Mouse (Mus musculus) CH12.LX (cell line): Measurements from ENCODE around the gene Fpr-rs4. TPM values are rescaled to one million over a fixed set of nuclear protein-coding genes. Genes with fewer than 3 reads are reported as not detected.

Experiments
- DNase-seq: peaks from one replicate; pipeline ENCODE4 v3.0.0-alpha.2; 2013; ENCODE audit errors: extremely low read depth
- H3K27ac ChIP-seq: 2 replicates; pipeline ENCODE4 v1.5.1; 2012; ENCODE audit warnings: low read depth, mild to moderate bottlenecking, control low read depth, moderate library complexity; ENCODE audit not compliant: insufficient read depth
- H3K27me3 ChIP-seq: replicated peaks from 2 replicates; pipeline ENCODE3; 2012; ENCODE audit warnings: inconsistent platforms
- H3K36me3 ChIP-seq, 2 experiments: replicated peaks in 1 of 2; 2 replicates each; pipeline versions ENCODE3 to v1.6.1; 2012; ENCODE audit warnings: inconsistent platforms in 1 of 2, low read length in 1 of 2, mild to moderate bottlenecking in 1 of 2, mixed read lengths in 1 of 2, moderate library complexity in 1 of 2; ENCODE audit not compliant: control insufficient read depth in 1 of 2, insufficient read depth in 1 of 2
- H3K4me1 ChIP-seq, 2 experiments: 2 replicates each; pipeline ENCODE4 v1.6.1; 2012; ENCODE audit warnings: inconsistent platforms in 1 of 2, moderate library complexity in 1 of 2; ENCODE audit not compliant: insufficient read depth in 2 of 2, control insufficient read depth in 1 of 2
- H3K4me2 ChIP-seq: 2 replicates; pipeline ENCODE4 v1.6.1; 2012; ENCODE audit warnings: low read depth, mild to moderate bottlenecking, control low read depth; ENCODE audit not compliant: poor library complexity, insufficient read depth, severe bottlenecking
- H3K4me3 ChIP-seq, 3 experiments: fragments of 150-350 bp in 1 of 3; sonication (generic) in 1 of 3; replicated peaks in 1 of 3; 2 replicates each; pipeline versions ENCODE3 to v1.5.1; 2011 to 2012; ENCODE audit warnings: low read depth in 2 of 3, low read length in 2 of 3, mild to moderate bottlenecking in 2 of 3, moderate library complexity in 2 of 3, control low read depth in 1 of 3, improper control_type of control experiment in 1 of 3, inconsistent platforms in 1 of 3, mixed read lengths in 1 of 3; ENCODE audit not compliant: poor library complexity in 1 of 3
- H3K79me2 ChIP-seq: replicated peaks from 2 replicates; pipeline ENCODE4 v1.6.1; 2012; ENCODE audit warnings: mild to moderate bottlenecking, moderate library complexity; ENCODE audit not compliant: control insufficient read depth, poor library complexity, insufficient read depth, severe bottlenecking; ENCODE audit errors: extremely low read depth
- H3K9ac ChIP-seq: 2 replicates; pipeline ENCODE4 v1.6.1; 2012; ENCODE audit warnings: low read depth, mild to moderate bottlenecking, control low read depth, moderate library complexity; ENCODE audit not compliant: insufficient read depth
- H3K9me3 ChIP-seq: replicated peaks from 2 replicates; pipeline ENCODE3; 2012; ENCODE audit warnings: low read length, inconsistent platforms, mixed read lengths
- CHD1 ChIP-seq: IDR thresholded peaks from 2 replicates; pipeline ENCODE4 v1.6.1; 2012; ENCODE audit warnings: low read depth, low read length, improper control_type of control experiment, inconsistent platforms
- JUND ChIP-seq: conservative IDR thresholded peaks from 2 replicates; pipeline ENCODE4 v1.6.1; 2011; ENCODE audit warnings: low read depth, low read length, improper control_type of control experiment
- NRF1 ChIP-seq: IDR thresholded peaks from 2 replicates; pipeline ENCODE4 v1.6.1; 2014; ENCODE audit warnings: low read depth, mild to moderate bottlenecking, inconsistent platforms, low read length, improper control_type of control experiment, moderate library complexity
- USF2 ChIP-seq: conservative IDR thresholded peaks from 2 replicates; pipeline ENCODE4 v1.6.1; 2011; ENCODE audit warnings: low read depth, low read length, improper control_type of control experiment
- ZNF384 ChIP-seq: IDR thresholded peaks from 2 replicates; pipeline ENCODE4 v1.6.1; 2012; ENCODE audit warnings: low read depth, low read length, improper control_type of control experiment, inconsistent platforms
- dilution Hi-C: fragments of 300-500 bp; cut with MboI; formaldehyde crosslinking; loops from 2 replicates; pipeline ENCODE4 v1.14.3; 2020; ENCODE audit warnings: low sequenced_read_pairs; ENCODE audit not compliant: extremely low pct_unique_long_range_greater_than_20kb, extremely low pct_ligation_motif_present
- in situ Hi-C: fragments of 300-500 bp; cut with MboI; formaldehyde crosslinking; loops from 3 replicates; pipeline ENCODE4 v1.14.3; 2019; ENCODE audit warnings: low sequenced_read_pairs, low pct_ligation_motif_present, low pct_unique_long_range_greater_than_20kb, mixed read lengths
- polyA plus RNA-seq: library from polyadenylated mRNA; unstranded; fragments of >175 nt; gene quantifications from 2 replicates; pipeline ENCODE4 v1.2.1, GENCODE M21; 2012; ENCODE audit warnings: low read depth; ENCODE audit not compliant: insufficient read length
- total RNA-seq, 2 experiments: library from RNA; depleted of rRNA; stranded (reverse); fragments of 300-350 nt in 1 of 2; fragments of >200 nt in 1 of 2; gene quantifications; 2 replicates each; pipeline ENCODE4 v1.2.3; 2012 to 2014

Fpr-rs4 gene
- total and polyA plus RNA-seq, 3 experiments, result not detected

DNA sequence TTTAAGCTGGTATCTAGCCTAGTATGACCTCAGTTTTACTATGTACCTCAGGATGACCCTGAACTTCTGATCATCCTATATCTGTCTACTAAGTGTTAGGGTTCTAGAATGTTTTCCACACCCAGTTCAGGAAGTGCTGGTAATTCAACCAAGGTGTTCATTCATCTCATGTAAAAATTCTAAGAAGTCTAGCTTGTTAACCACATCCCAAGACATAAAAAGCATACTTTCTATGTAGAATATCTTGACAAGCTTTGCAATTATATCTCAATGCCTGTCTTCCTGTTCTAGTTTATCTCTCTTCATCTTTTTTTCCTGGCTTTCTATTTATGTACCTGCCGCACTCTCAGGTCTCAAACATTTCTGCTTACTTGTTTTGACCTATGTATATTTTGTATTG lies 16.8 kb upstream of the Fpr-rs4 start:
- H3K9ac ChIP-seq, result no peak overlapping the region
- no peak for TF ChIP-seq ZNF384
- TF ChIP-seq, all 38 proteins: peak for 0
- dilution Hi-C loops (no loop called here), in situ Hi-C loops (no loop called here)
- no peak for DNase-seq
- H3K4me1 ChIP-seq, result no peaks in the 10 kb centered on the region
- no peaks in the 10 kb centered on the region for H3K9me3 ChIP-seq
- no peaks in the 10 kb centered on the region for H3K27me3 ChIP-seq
- H3K4me2 ChIP-seq, result no peak overlapping the region
- H3K36me3 ChIP-seq, result no peaks in the 10 kb centered on the region
- no peak overlapping the region for H3K27ac ChIP-seq
- H3K4me3 ChIP-seq, result no peak overlapping the region
- no peaks in the 10 kb centered on the region for H3K79me2 ChIP-seq

DNA sequence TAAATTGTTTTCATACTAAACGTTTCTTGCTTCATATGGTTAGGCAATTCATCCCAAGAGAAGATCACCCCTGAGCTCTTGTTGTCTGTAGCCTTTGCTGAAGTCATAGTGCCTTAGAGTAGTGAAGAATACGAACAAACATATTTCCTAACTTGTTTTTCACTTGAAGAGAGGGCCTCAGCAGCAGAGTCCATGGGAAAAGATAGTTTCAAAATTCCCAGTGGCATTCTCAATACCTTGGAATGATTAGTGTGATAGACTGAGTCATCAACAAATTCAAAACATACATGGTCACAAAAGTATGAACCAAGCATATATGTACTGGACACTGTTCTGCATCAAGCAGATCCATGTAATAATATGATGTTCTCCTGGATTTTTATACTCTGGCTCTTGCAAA lies 27.6 kb downstream of the Fpr-rs4 start, which contains the start of gene Vmn2r124:
TSS of gene Vmn2r124 (plus strand) at position 301 of the 400 bp plus-strand sequence.
- in situ Hi-C loops, result no loop called here
- Histone ChIP-seq H3K4me3 (no peak within 1 kb of the TSS), H3K79me2 (no peaks in the 10 kb centered on the region), H3K9me3 (no peaks in the 10 kb centered on the region), H3K27ac (no peak within 1 kb of the TSS), H3K36me3 (no peaks in the 10 kb centered on the region), H3K4me2 (no peak within 1 kb of the TSS), H3K27me3 (no peaks in the 10 kb centered on the region), H3K4me1 (no peaks in the 10 kb centered on the region), H3K9ac (no peak within 1 kb of the TSS)
- TF ChIP-seq JUND (no peak), NRF1 (no peak), CHD1 (no peak), USF2 (no peak)
- DNase-seq, result no peak
- dilution Hi-C loops, result no loop called here

Other genes with a start within 250 kb of the Fpr-rs4 start
- not detected in 2 replicates for gene Spaca6, start 194.6 kb upstream of the Fpr-rs4 start, total RNA-seq (2012; rRNA removed)
- gene Spaca6, start 194.6 kb upstream of the Fpr-rs4 start, total RNA-seq (2014; rRNA removed), result not detected in 2 replicates
- 0.67 TPM in 1 of 2 replicates, not detected in the other for gene Spaca6, start 194.6 kb upstream of the Fpr-rs4 start, polyA plus RNA-seq
- gene Has1, start 166.5 kb upstream of the Fpr-rs4 start, total RNA-seq (2012; rRNA removed), result not detected in 2 replicates
- not detected in 2 replicates for gene Has1, start 166.5 kb upstream of the Fpr-rs4 start, total RNA-seq (2014; rRNA removed)
- not detected in 2 replicates for gene Has1, start 166.5 kb upstream of the Fpr-rs4 start, polyA plus RNA-seq
- gene Fpr1, start 137.8 kb upstream of the Fpr-rs4 start, total RNA-seq (2012; rRNA removed), result not detected in 2 replicates
- not detected in 2 replicates for gene Fpr1, start 137.8 kb upstream of the Fpr-rs4 start, total RNA-seq (2014; rRNA removed)
- not detected in 2 replicates for gene Fpr1, start 137.8 kb upstream of the Fpr-rs4 start, polyA plus RNA-seq
- not detected in 2 replicates for gene Fpr2, start 133.9 kb upstream of the Fpr-rs4 start, total RNA-seq (2012; rRNA removed)
- gene Fpr2, start 133.9 kb upstream of the Fpr-rs4 start, total RNA-seq (2014; rRNA removed), result not detected in 2 replicates
- gene Fpr2, start 133.9 kb upstream of the Fpr-rs4 start, polyA plus RNA-seq, result not detected in 2 replicates
- not detected in 2 replicates for gene Fpr3, start 133.9 kb upstream of the Fpr-rs4 start, total RNA-seq (2012; rRNA removed)
- gene Fpr3, start 133.9 kb upstream of the Fpr-rs4 start, total RNA-seq (2014; rRNA removed), result not detected in 2 replicates
- not detected in 2 replicates for gene Fpr3, start 133.9 kb upstream of the Fpr-rs4 start, polyA plus RNA-seq
- not detected in 2 replicates for gene Vmn2r124, start 27.7 kb downstream of the Fpr-rs4 start, total RNA-seq (2012; rRNA removed)
- not detected in 2 replicates for gene Vmn2r124, start 27.7 kb downstream of the Fpr-rs4 start, total RNA-seq (2014; rRNA removed)
- gene Vmn2r124, start 27.7 kb downstream of the Fpr-rs4 start, polyA plus RNA-seq, result not detected in 2 replicates
- not detected in 2 replicates for gene Vmn2r91, start 63.3 kb downstream of the Fpr-rs4 start, total RNA-seq (2012; rRNA removed)
- not detected in 2 replicates for gene Vmn2r91, start 63.3 kb downstream of the Fpr-rs4 start, total RNA-seq (2014; rRNA removed)
- gene Vmn2r91, start 63.3 kb downstream of the Fpr-rs4 start, polyA plus RNA-seq, result not detected in 2 replicates
- gene Vmn2r92, start 130.2 kb downstream of the Fpr-rs4 start, total RNA-seq (2012; rRNA removed), result not detected in 2 replicates
- gene Vmn2r92, start 130.2 kb downstream of the Fpr-rs4 start, total RNA-seq (2014; rRNA removed), result not detected in 2 replicates
- not detected in 2 replicates for gene Vmn2r92, start 130.2 kb downstream of the Fpr-rs4 start, polyA plus RNA-seq